Mouse (Mus musculus) gastrocnemius, postnatal 4 days (tissue): ENCODE data around the gene Lsm4. TPM values are rescaled to one million over a fixed set of nuclear protein-coding genes. Genes with fewer than 3 reads are reported as not detected.

Experiments
- DNase-seq, 2 experiments: peaks; one replicate each; pipeline ENCODE4 v3.0.0; 2021 to 2022; ENCODE audit warnings: low spot score in 2 of 2, mixed read lengths in 2 of 2
- total RNA-seq, 2 experiments: library from RNA; stranded (reverse); gene quantifications; 2 replicates each; pipeline ENCODE4 v1.2.3; 2021

Lsm4 gene
- total RNA-seq, 2 experiments from 2014 or later = 70.1 to 84.7 TPM

DNA sequence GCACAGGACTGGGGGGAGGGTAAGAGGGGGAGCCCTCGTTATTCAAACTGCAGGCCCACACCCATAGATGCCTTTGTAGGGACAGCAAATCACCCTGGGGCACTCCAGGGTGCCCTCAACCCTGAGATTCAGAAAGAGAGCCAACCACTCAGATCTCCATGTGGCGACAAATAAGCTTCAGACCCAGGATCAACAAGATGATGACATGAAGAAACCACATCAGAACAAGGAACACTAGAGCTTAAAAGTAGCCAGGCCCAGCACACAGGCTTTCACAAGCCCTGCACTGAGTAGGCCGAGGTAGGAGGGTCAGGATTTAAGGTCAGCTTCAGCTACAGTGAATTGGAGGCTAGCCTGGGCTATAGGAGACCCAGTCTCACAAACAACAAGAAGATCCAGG lies 24.1 kb upstream of the Lsm4 start:
- no peak for DNase-seq

DNA sequence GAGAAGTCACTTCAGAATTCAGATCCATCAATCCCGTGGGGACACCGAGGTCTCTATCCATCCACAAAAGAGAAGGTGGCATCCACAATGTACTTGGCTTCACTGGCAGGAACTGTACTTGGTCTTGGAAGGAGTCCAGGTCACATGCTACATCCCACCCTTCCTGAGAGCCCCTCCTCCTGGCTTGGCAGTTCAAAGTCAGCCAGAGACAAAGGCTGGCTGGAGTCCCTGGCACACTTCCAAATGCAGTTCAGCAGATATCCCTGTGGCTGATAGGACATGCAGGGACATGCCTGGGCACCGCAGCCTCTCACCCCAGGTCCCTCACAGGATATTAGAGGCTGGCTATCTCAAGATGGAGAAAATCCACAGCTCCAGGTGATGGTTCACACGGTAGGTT lies 23.7 kb upstream of the Lsm4 start:
- peak in 1 of 2 experiments; percentile 64 for DNase-seq

GRCm38 (mm10) chr8:70650351-70650750 lies 22.7 kb upstream of the Lsm4 start:
- no peak for DNase-seq

DNA sequence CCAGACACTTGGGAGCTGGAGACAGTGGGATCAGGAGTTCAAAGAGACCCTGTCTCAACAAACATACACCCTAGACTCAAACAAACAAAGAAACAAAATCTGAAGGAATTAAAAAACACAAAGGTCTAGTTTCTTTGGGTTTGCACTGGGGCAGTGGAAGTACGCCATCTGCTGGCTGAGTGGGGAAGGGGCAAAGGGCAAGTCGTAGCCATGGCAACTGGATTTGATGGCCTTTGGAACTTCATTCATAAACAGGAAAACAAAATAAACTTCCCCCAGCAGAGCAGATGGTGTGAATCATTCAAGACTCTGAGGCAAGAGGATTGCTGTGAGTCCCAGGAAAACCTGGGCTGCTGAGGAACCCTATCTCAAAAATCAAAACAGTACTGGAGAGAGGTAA lies 19.8 kb upstream of the Lsm4 start:
- DNase-seq = no peak

DNA sequence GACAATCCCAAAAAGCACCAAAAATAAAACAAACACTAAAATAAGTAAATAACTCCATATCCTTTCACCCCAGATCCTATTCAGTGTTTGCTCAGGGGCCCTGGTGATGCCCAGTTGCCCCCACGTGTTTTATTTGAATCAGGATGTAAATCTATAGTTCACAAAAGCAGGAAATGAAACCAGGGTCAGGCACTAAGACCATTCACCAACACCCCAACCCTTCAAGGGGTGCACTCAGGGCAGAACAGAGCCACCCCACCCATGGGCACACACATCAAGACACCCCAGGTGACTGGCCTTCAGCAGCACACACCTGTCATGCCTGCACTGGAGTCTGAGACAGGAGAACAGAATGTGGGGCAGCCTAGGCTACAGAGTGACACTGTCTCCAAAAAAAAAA lies 18.9 kb upstream of the Lsm4 start:
- DNase-seq = no peak

- no peak for DNase-seq
These were observed 17.6 kb upstream of the Lsm4 start for GRCm38 (mm10) chr8:70655469-70655868.

GRCm38 (mm10) chr8:70656193-70656790 lies 16.8 kb upstream of the Lsm4 start:
- DNase-seq = no peak

GRCm38 (mm10) chr8:70657214-70657613 lies 15.8 kb upstream of the Lsm4 start:
- no peak for DNase-seq

DNA sequence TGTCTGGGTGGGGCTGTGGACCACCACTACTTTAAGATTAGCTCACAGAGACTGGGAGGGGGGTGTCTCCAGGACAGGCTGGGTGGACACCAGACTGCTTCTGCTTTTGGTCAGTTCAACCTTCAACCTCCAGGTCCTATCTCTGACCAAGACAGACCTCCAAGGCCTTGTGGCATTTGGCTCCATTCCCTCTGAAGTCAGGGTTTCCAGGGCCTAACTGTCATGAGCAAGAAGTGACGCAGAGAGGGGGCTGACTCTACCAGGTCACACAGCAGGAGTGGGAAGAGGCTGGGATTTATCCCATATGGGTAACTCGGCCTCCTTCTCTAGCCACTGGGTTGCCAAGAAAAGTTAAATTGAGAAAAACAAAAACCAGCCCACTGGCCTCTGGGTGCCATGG lies 15.3 kb upstream of the Lsm4 start:
- DNase-seq = no peak

DNA sequence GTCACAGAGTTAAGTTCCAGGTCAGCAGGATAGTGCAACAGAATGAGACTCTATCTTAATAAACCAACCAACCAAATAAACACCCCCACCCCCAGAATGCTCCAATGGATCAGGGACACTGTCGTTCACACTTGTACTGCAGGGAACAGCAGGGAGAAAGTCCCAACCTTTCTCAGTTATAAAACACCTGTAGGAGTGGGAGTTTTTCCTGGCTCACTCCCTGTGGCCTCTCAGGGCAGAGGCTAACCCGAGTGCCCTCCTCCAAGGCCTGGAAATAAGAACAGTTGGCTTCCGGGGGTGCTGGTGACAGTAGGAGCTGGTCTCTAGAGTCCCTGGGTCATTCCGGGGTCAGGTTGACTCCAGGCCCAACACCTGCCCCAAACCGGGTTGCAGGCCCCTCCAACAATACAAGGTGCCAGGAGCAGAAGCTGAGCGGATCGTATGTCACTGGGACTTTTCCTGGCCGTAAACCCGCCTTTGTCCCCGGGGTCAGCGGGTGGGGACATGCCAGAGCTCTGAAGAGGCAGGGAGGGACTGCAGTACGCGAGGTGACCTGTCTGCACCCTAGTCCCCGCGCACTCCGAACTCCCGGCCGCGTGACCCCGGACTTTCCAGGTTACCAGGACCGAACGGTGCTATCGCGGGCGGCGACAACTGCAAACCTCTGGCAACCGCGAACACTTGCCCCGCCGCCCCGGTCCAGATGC lies 14.0 kb upstream of the Lsm4 start:
- DNase-seq = no peak

- peak; percentile 90 to 95 for DNase-seq
These were observed 13.3 kb upstream of the Lsm4 start for GRCm38 (mm10) chr8:70659604-70660272.

DNA sequence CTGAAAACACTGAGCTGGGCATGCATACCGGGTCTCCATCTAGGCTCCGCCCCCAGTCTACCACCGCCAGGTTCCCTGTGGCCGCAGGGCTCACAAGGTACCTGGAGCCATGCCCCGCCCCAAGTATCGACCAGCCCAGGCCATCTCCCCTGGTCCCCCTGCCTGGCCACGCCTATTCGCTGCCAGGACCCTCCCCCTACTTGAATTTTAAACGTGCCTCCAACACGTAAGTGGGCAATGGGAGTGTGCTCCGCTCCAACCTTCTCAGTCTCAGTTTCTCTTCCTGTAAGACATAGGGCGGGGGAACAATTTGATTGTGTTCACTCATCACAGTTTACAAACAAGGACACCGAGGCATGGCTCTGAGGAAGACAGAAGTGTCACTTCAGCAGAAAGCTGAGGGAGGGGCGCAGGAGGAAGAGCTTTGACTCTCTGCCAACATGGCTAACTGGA lies 12.7 kb upstream of the Lsm4 start, which contains the start of gene Pgpep1:
Pgpep1 (minus strand) TSS at position 116 of the 453 bp plus-strand sequence.
- DNase-seq = no peak

- DNase-seq = no peak
These were observed 9.4 kb upstream of the Lsm4 start for GRCm38 (mm10) chr8:70663691-70664090.

DNA sequence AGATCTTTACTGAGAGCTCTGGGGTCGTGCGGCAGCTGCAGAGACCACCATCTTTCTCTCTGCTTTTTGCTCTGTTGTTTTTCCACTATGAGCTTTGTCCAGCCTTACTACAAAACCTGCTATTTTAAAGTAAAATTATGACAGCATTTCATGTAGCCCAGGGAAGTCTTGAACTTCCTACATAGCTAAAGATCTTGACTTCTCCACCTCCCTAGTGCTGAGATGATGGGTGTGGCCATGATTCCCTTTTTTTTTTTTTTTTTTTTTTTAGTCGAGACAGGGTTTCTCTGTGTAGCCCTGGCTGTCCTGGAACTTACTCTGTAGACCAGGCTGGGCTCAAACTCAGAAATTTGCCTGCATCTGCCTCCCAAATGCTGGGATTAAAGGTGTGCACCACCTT lies 8.4 kb upstream of the Lsm4 start:
- no peak for DNase-seq

GRCm38 (mm10) chr8:70665599-70665998 lies 7.4 kb upstream of the Lsm4 start:
- no peak for DNase-seq

- no peak for DNase-seq
These were observed 6.0 kb upstream of the Lsm4 start for GRCm38 (mm10) chr8:70667071-70667470.

DNA sequence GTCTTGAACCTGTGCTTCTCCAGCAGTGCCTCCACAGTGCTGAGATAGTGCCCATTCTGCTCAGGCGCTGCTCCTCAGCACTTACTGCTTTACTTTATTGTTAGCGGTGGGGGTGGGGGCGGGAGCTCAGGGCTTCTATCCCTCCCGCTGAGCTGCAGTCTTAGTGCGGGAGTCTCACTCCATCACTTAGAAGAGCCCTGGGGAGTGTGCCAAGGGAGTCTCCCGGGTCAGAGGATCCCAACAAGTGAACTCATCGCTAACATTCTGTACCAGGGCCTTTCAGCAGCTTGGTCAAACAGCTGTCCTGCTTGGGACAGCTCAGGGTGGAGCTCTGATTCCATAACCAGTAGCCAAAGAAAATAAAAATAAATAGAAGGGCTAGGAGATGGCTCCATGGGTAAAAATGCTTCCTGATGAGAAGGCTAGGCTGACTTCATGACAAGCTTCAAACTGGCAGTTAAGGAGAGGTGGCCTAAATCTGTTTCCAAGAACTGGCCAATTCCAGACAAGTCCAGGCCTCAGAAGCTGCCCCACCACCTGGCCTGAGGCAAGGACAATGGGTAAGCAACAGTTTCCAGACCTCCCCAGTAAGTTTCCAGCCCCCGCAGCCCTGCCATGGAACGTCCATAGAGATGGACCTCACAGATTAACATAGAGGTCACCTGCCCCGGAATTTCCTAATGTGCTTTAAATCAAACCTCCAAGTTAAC lies 1.3 kb upstream of the Lsm4 start:
- peak in 1 of 2 experiments; percentile 56 for DNase-seq

- no peak for DNase-seq
These were observed 546 bp upstream of the Lsm4 start for GRCm38 (mm10) chr8:70672325-70673078.

DNA sequence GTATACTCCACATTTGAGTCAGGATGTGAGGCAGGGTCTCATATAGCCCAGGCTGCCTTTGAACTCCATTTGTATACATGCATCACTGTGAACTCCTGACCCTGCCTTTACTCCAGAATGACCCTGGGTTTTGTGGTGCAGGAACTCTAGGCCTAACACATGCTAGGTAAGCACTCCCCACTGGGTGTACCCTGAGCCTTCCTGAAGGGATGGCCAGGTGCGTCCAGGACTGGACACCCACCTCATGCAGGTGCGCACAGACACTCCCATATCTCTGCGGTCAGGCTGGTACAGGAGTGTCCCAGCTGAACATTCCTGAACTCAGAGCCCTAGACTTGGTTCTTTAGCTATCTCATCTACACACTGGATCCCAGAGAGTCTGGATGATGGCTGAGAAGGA lies 1.1 kb downstream of the Lsm4 start:
- no peak for DNase-seq

DNA sequence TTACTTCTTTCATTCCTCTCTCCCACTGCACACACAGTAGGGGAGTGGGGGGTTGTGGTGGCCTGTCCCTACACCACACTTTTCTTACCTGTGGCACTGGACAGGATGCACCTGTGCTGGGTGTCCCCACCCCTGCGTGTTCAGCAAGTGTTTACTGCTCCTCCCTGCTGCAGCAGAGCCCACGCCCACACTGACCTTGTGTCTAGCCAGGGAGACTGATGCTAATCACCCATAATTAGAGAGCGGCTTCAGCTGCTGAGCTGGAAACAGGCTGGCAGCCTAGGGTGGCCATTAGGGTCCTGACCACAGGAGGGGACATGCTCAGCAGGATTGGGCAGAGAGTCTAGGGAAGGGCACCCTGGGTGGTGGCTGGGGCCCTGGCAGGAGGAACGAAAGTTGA lies 1.7 kb downstream of the Lsm4 start:
- no peak for DNase-seq

DNA sequence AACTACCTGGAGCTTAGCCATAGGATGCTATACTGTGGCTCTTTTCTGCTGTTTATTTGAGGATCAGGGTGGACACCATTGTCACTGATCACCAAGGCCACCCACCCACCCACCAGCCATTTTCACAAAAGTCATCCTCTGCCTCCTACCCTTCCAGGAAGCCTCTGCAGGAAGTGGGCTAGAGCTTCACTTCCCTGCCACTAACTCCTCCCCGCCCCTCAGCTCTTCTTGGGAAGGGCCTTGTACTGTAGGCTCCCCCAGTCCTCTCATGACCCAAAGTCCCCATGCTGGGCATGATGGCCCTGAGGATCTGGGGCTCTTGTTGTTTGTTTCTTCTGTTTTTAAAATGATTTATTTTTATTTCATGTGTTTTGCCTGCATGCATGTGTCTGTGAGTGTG lies 2.3 kb downstream of the Lsm4 start:
- no peak for DNase-seq
